Mouse (Mus musculus) stomach, postnatal 0 days (tissue): ENCODE results near the gene Gna14.

Experiments
- CTCF ChIP-seq: IDR thresholded peaks from 2 replicates; pipeline ENCODE4 v1.5.1; 2016; ENCODE audit warnings: antibody characterized with exemption, low read depth, mild to moderate bottlenecking, moderate library complexity
- EP300 ChIP-seq: optimal IDR thresholded peaks from 2 replicates; pipeline ENCODE3; 2016; ENCODE audit warnings: antibody characterized with exemption

DNA sequence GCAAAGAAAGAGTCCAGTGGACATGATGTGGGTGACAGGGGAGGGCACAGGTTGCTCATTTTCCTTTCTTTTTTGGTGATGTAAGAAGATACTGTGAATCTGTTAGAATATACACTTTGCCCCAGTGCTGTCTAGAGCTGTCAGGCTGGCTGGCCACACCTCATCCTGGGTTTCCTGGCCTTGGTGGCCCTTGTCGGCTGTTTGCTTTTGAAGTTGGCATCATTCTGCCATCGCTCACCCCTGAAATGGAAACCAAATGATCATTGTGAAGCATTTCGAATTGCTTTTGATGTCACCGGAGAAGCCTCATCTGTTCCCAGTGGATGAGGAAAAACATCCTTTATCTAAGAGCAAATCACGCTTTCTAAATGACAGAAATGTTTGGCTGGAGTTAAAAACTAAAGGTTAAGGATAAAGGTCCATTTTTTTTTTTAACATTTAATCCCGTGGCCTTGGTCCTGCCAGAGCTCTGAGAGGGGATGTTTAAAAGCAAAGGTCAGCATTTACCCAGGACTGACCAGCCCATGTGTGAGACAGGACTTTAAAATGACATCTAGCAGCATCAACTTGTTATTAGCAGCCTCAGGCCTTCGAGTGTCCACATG, 144.2 kb downstream of the Gna14 start:
- TF ChIP-seq EP300 = no peak
- TF ChIP-seq CTCF = no peak
